Mouse (Mus musculus) ovary, postnatal 10 days (tissue): Measurements from ENCODE around the gene Gm20509.
"Not testable (repeated sequence)": the region's sequence is repeated elsewhere in the genome, so short reads cannot be mapped to it uniquely, and the experiment has no call there.

Source experiments
- DNase-seq: peaks from one replicate; pipeline ENCODE4 v3.0.0; 2022; ENCODE audit warnings: low spot score

Gm20509 gene

DNA sequence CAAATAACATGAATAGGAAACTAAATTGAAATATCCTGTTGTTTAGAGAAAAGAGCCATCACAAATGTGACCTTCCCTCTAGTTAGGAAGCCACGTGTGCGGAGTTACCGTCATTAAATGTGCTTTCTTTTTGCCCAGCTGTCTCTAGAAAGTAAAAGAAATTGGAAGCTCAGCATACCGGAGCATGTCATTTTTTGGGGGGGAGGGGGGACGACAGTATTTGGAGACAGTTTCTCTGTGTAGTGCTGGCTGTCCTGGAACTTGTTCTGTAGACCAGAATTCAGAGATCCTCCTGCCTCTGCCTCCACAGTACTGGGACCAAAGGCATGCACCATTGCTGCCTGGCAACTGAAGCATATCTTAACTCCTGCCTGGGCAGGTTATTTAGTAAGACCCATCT is 734 bp upstream of the Gm20509 start, which contains the start of gene Khdc3:
TSS of gene Khdc3 (plus strand) at position 301 of the 400 bp plus-strand sequence.
- DNase-seq, result no peak

DNA sequence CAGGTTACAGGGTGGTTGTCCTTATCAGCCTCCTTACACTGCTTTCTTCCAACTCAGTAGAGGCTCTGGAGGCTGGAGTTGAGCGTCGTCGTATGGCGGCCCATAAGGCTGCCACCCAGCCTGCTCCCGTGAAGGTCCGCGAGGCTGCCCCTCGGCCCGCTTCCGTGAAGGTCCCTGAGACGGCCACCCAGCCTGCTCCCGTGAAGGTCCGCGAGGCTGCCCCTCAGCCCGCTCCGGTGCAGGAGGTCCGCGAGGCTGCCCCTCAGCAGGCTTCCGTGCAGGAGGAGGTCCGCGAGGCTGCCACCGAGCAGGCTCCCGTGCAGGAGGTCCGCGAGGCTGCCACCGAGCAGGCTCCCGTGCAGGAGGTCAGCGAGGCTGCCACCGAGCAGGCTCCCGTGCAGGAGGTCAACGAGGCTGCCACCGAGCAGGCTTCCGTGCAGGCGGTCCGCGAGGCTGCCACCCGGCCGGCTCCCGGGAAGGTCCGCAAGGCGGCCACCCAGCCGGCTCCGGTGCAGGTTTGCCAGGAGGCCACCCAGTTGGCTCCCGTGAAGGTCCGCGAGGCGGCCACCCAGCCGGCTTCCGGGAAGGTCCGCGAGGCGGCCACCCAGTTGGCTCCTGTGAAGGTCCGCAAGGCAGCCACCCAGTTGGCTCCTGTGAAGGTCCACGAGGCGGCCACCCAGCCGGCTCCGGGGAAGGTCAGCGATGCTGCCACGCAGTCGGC is 1.0 kb downstream of the Gm20509 start:
- DNase-seq, result peak; percentile 15

- DNase-seq, result no peak
Observed at GRCm38 (mm10) chr9:73103880-73104198, 1.6 kb downstream of the Gm20509 start.

- DNase-seq, result no peak
Observed at GRCm38 (mm10) chr9:73105141-73105540, 2.9 kb downstream of the Gm20509 start.

DNA sequence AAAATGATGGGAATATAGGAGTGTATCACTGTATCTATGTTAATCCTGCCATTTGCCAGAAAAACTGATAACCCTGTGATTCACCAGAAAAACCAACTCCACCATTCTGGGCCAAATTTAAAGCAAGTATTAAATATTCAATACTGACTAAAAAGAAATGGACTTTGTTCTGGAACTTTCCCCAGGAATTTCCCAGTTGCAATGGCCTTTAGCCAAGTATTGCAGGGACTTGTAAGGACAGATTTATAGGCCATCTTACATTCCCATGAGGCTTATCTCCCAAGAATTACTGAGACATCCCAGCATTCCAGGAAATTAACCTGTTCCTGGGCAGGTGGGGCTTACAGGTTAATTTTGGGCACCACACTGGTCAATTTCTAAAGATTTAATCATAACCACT is 3.5 kb downstream of the Gm20509 start:
- DNase-seq, result no peak

- peak; percentile 61 for DNase-seq
Observed at GRCm38 (mm10) chr9:73112919-73113906, 10.9 kb downstream of the Gm20509 start, which contains the start of gene Rsl24d1. Rsl24d1 (plus strand) TSS chr9:73113426.

- DNase-seq, result not testable (repeated sequence)
Observed at GRCm38 (mm10) chr9:73116704-73117103, 14.4 kb downstream of the Gm20509 start.

GRCm38 (mm10) chr9:73118012-73118411 is 15.7 kb downstream of the Gm20509 start:
- no peak for DNase-seq

- no peak for DNase-seq
Observed at GRCm38 (mm10) chr9:73121735-73122134, 19.5 kb downstream of the Gm20509 start.

- no peak for DNase-seq
Observed at GRCm38 (mm10) chr9:73125043-73125570, 22.8 kb downstream of the Gm20509 start.

DNA sequence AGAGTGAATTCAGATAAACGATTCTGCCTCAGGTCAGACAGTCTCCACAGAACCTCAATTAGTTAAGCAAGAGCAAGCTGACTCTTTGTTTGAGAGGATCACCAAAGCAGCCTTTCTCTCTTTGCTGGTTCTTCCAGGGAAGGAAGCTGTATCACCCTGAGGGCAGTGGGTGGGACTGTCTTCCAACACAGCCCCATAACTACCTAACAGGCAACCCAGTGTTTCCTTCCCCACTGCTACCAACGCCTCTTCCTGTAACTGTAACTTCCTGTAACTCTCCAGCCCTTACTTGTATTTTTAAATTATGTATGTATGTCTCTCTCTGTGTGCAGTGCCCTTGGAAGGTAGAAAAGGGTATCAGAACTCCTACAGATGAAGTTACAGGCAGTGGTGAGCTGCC is 25.2 kb downstream of the Gm20509 start:
- DNase-seq, result no peak

DNA sequence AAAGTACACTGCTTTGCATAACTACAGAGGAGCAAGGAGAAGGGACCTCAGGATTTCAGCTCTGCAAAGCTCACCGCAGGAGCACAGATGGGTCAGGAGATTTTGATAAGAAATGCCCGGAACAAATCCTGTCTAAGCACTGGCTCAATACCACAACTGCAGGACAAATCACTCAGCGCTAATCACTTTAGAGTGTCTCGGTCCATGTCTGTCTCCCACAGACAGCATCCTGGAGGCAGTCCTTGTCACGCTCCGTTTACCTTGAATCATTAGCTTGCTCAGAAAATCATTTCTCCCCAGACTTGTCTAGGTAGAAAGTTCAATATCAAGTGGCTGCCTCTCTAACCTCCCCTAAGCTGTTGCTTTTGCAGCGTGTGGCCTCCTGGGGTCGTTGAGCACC is 27.6 kb downstream of the Gm20509 start:
- no peak for DNase-seq

DNA sequence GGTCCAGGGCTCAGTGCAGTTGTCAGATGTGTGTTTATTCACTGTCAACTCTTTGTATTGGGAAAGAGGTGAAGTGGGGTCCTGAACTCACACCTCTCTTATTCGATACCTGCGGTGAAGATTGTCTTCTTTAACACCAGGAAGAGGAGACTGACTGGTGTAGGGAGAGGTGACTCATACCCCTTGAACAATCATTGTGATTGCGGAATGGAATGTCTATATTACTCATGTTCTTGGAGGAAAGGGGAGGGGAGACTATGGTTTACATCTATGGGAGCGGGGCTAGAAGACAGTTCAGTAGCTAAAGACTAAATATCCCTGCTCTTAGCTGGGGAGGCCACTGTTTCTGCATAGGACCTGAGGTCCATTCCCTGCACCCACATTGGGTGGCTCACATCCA is 28.3 kb downstream of the Gm20509 start:
- no peak for DNase-seq

GRCm38 (mm10) chr9:73137341-73137886 is 35.1 kb downstream of the Gm20509 start:
- DNase-seq, result no peak

- DNase-seq, result no peak
Observed at GRCm38 (mm10) chr9:73154347-73154746, 52.1 kb downstream of the Gm20509 start.

DNA sequence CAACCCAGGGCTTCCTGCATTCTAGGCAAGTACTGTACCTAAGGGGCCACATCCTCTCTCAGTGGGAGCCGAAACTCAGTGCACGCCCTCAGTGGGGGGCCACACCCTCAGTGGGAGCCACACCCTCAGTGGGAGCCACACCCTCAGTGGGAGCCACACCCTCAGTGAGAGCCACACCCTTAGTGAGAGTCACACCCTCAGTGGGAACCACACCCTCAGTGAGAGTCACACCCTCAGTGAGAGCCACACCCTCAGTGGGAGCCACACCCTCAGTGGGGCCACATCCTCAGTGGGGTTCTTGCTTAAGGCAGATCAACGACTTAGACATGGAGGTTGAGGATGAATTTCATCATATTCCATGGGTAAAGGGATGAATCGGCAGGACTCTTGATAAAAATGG is 55.7 kb downstream of the Gm20509 start:
- no peak for DNase-seq

GRCm38 (mm10) chr9:73159265-73159664 is 57.0 kb downstream of the Gm20509 start:
- no peak for DNase-seq

GRCm38 (mm10) chr9:73162571-73163333 is 60.5 kb downstream of the Gm20509 start:
- peak; percentile 64 for DNase-seq

DNA sequence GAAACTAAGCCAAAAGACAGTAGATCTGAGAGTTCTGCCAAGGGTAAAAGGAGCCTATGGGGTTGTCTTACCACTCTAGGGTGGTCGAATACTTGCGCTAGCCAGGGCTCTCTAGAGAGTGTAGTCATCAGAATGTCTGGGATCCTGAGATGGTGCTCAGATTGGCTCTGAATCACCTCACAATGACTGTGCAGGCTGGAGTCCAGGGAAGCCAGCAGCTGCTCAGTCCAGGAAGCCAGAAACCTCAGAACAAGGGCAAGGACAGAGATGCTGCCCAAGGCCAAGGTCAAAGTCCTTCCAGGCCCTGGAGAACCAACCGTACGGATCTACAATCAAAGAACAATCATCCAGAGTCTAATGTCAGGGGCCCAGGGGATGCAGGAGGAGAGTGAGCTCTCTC is 63.4 kb downstream of the Gm20509 start:
- no peak for DNase-seq
